Mouse (Mus musculus) forelimb bud, embryonic 11.5 days (tissue): ENCODE results near the gene Grk3.

Experiments used
- DNase-seq: peaks from one replicate; pipeline ENCODE4 v3.0.0-alpha.2; 2012; ENCODE audit warnings: low read depth, low spot score

Grk3 gene

GRCm38 (mm10) chr5:112936632-112937031 lies 79.0 kb downstream of the Grk3 start:
- DNase-seq, result no peak

- no peak for DNase-seq
Observed at GRCm38 (mm10) chr5:112935436-112935835, 80.2 kb downstream of the Grk3 start.

- DNase-seq, result no peak
Observed at GRCm38 (mm10) chr5:112932878-112933567, 82.6 kb downstream of the Grk3 start.

GRCm38 (mm10) chr5:112931901-112932300 lies 83.7 kb downstream of the Grk3 start:
- no peak for DNase-seq

GRCm38 (mm10) chr5:112928201-112928881 lies 87.2 kb downstream of the Grk3 start:
- no peak for DNase-seq

GRCm38 (mm10) chr5:112925422-112925821 lies 90.2 kb downstream of the Grk3 start:
- no peak for DNase-seq

- DNase-seq, result no peak
Observed at GRCm38 (mm10) chr5:112924806-112925205, 90.8 kb downstream of the Grk3 start.

- no peak for DNase-seq
Observed at GRCm38 (mm10) chr5:112923841-112924240, 91.8 kb downstream of the Grk3 start.

GRCm38 (mm10) chr5:112921914-112922313 lies 93.7 kb downstream of the Grk3 start:
- DNase-seq, result no peak

GRCm38 (mm10) chr5:112910381-112910780 lies 105.2 kb downstream of the Grk3 start:
- no peak for DNase-seq

- DNase-seq, result no peak
Observed at GRCm38 (mm10) chr5:112908169-112908614, 107.4 kb downstream of the Grk3 start.

- peak; percentile 19 for DNase-seq
Observed at GRCm38 (mm10) chr5:112907504-112907903, 108.1 kb downstream of the Grk3 start.

- DNase-seq, result no peak
Observed at GRCm38 (mm10) chr5:112895674-112896654, 119.6 kb downstream of the Grk3 start, which contains the start of gene Myo18b. Gene Myo18b, minus strand, starts transcription at chr5:112896362.

GRCm38 (mm10) chr5:112893462-112894060 lies 122.0 kb downstream of the Grk3 start:
- DNase-seq, result no peak

GRCm38 (mm10) chr5:112892411-112892810 lies 123.2 kb downstream of the Grk3 start:
- DNase-seq, result no peak

- no peak for DNase-seq
Observed at GRCm38 (mm10) chr5:112888651-112889050, 126.9 kb downstream of the Grk3 start.

GRCm38 (mm10) chr5:112886687-112887491 lies 128.7 kb downstream of the Grk3 start:
- DNase-seq, result no peak

GRCm38 (mm10) chr5:112877391-112878115 lies 138.0 kb downstream of the Grk3 start:
- peak; percentile 10 for DNase-seq

- peak; percentile 59 for DNase-seq
Observed at GRCm38 (mm10) chr5:112876846-112877390, 138.7 kb downstream of the Grk3 start.

- DNase-seq, result no peak
Observed at GRCm38 (mm10) chr5:112872999-112873398, 142.6 kb downstream of the Grk3 start.
